Mouse (Mus musculus): ENCODE data around the gene Spg7.

DNA sequence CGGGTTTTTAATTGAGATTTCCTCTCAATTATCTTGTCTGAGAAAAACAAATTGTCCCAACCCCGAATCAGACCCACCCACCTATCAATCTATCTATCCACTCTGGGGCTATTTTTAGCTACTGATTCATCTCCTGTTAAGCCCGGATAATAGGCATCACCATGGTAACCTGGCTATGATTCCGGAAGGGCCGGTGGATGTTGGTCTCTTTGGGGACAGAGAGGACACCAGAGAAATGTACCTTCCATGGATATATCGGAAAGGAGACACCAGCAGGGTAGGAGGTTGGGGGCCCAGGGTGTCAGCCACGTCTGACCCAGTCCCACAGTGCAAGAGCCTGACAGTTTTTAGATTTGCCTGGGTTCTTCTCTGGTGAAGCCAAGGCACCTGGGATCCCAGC is 72.7 kb downstream of the Spg7 start:
- TF ChIP-seq POLR2A (IDR thresholded peaks at IDR 0.05; ENCODE audit: insufficient read depth, low read depth, low read length) (no peak), CTCF (IDR thresholded peaks at IDR 0.05) (no peak)

Measured in heart, adult 2 months (tissue).